Mouse (Mus musculus): Measurements from ENCODE around the gene Tnik.

- TF ChIP-seq CTCF (IDR thresholded peaks at IDR 0.05; ENCODE audit: insufficient read depth, low read depth, low read length) (no peak), POLR2A (IDR thresholded peaks at IDR 0.05; ENCODE audit: insufficient read depth, low read depth, low read length) (no peak)
Measured at GRCm38 (mm10) chr3:28599476-28599875, 336.5 kb downstream of the Tnik start.

Data from olfactory bulb, adult 2 months (tissue).